Mouse (Mus musculus) layer of hippocampus, adult 6 months (tissue): ENCODE data around the gene Gm5640. TPM values are rescaled to one million over a fixed set of nuclear protein-coding genes. Genes with fewer than 3 reads are reported as not detected.

Experiments
- long read RNA-seq, 2 experiments: library from polyadenylated mRNA; unstranded; transcript quantifications; one replicate each; pipeline ENCODE4 v2.0.0; 2019 to 2020
- polyA plus RNA-seq: library from polyadenylated mRNA; unstranded; fragments of <200 nt; fragmentation: Nextera tagmentation; gene quantifications from 2 replicates; pipeline ENCODE4 v1.2.3, GENCODE M21; 2021

Gene Gm5640
- 0.08 and 0.25 TPM in 2 replicates for polyA plus RNA-seq
- long read RNA-seq, experiment 1, partial matches to known transcripts = 0 of 1 reads
- long read RNA-seq, experiment 1, other reads (novel, unspliced or antisense) = 0 of 1 reads
- long read RNA-seq, experiment 2, partial matches to known transcripts = 0 of 2 reads
- long read RNA-seq, experiment 2, other reads (novel, unspliced or antisense) = 0 of 2 reads

DNA sequence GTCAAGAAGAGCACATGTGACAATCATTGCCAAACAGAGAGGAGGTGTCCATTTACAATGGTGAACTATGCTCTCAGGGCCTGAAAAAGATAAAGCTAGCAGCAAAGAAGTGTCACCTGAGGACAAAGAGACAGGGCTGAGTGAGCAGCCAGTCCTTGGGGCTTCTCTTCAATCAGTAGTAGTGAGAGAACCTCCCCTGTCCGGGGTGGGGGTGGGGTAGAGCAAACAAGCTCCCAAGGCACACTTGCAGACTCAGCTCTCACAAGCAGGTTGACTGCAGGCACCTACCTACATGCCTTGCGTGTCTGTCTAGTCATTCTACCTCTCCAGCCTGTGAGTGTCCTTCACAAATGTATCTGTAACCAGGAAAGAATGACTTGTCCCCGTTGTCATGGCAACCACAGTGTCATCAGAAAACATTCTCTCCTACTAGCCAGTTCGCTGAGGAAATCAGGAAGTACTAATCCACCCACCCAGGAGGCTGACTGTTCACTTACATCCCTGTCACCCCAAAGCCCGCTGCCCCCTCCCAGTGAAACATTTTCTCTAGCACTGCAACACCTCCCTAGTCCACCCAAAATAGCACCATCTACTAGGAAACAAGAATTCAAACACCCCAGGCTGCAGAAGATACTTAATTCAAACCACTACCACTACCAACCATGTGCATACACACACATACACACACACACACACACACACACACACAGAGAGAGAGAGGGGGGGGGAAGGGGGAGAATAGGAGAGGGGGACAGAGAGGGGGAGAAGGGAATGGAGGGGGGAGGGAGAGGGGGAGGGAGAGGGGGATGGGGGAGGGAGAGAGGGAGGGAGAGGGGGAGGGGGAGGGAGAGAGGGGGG lies at the start of gene Gm5640:
Gene Gm5640 (minus strand): TSS at position 170 of the 858 bp plus-strand sequence.

DNA sequence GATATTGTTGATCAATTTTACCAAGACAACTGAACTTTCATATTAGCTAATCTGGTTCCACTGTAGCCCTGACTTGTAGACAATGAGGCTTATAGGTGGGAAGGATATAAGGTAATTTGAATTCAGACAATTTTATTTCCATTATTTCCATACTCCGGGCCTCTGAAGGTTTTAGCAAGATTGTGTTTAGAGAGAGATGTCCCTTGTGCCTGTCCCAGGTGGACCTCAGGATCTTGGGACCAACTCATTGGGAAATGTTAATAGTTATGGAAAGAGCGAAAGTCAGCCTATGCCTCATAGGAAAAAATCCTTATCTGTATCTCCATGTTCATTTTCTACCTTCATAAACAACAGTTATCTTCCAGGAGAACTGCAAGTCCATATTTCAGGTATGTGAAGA lies 53.1 kb downstream of the Gm5640 start, which contains the start of gene Olfr1325:
Gene Olfr1325 (plus strand): TSS at position 301 of the 400 bp plus-strand sequence.

Other genes with a start within 250 kb of the Gm5640 start
- gene G6pdx, start 216.4 kb downstream of the Gm5640 start, polyA plus RNA-seq = 19.0 and 19.5 TPM in 2 replicates
- gene Gm6880, start 164.2 kb downstream of the Gm5640 start, polyA plus RNA-seq = not detected in 2 replicates
- not detected in 2 replicates for gene Olfr1326-ps1, start 70.7 kb downstream of the Gm5640 start, polyA plus RNA-seq
- not detected in 2 replicates for gene Olfr1325, start 53.0 kb downstream of the Gm5640 start, polyA plus RNA-seq
- gene Gm6890, start 95.3 kb upstream of the Gm5640 start, polyA plus RNA-seq = not detected in 2 replicates
- gene Gm5936, start 191.6 kb upstream of the Gm5640 start, polyA plus RNA-seq = 0.06 and 0.33 TPM in 2 replicates